Mouse (Mus musculus) intestine, embryonic 14.5 days (tissue): ENCODE measurements around the gene Crb1. TPM values are rescaled to one million over a fixed set of nuclear protein-coding genes. Genes with fewer than 3 reads are reported as not detected.
A peak's percentile ranks its signal among the peaks of the same experiment; 100 is the strongest.

Experiments used
- ATAC-seq: fragments of 200-750 bp; cut with Nextera tagmentation; replicated peaks from 2 replicates; pipeline ENCODE4 v1.8.0; 2017; ENCODE audit warnings: low read depth, moderate number of reproducible peaks, moderate TSS enrichment, moderate library complexity; ENCODE audit not compliant: low FRiP score, low TSS enrichment
- DNase-seq: peaks from one replicate; pipeline ENCODE4 v3.0.0-alpha.2; 2018; ENCODE audit warnings: low spot score
- H3K27ac ChIP-seq: fragments of 300-500 bp; sonication (generic); 2 replicates; pipeline ENCODE4 v1.5.1; 2014; ENCODE audit warnings: low read depth, mild to moderate bottlenecking, control low read depth
- H3K27me3 ChIP-seq: fragments of 300-500 bp; sonication (generic); replicated peaks from 2 replicates; pipeline ENCODE4 v1.6.1; 2014; ENCODE audit warnings: low read length, control low read depth; ENCODE audit not compliant: control insufficient read depth, insufficient read depth
- H3K36me3 ChIP-seq: fragments of 300-500 bp; sonication (generic); 2 replicates; pipeline ENCODE4 v1.6.1; 2014; ENCODE audit warnings: low read length, control low read depth; ENCODE audit not compliant: control insufficient read depth, insufficient read depth
- H3K4me1 ChIP-seq: fragments of 300-500 bp; sonication (generic); replicated peaks from 2 replicates; pipeline ENCODE4 v1.6.1; 2014; ENCODE audit warnings: low read length, control low read depth, mixed read lengths; ENCODE audit not compliant: control insufficient read depth, insufficient read depth
- H3K4me2 ChIP-seq: fragments of 300-500 bp; sonication (generic); 2 replicates; pipeline ENCODE4 v1.6.1; 2014; ENCODE audit warnings: low read length
- H3K4me3 ChIP-seq: fragments of 300-500 bp; sonication (generic); 2 replicates; pipeline ENCODE4 v1.5.1; 2014; ENCODE audit warnings: low read depth, low read length, control low read depth, mixed read lengths
- H3K9ac ChIP-seq: fragments of 300-500 bp; sonication (generic); 2 replicates; pipeline ENCODE4 v1.6.1; 2014; ENCODE audit warnings: mild to moderate bottlenecking, low read length
- H3K9me3 ChIP-seq: fragments of 300-500 bp; sonication (generic); 2 replicates; pipeline ENCODE4 v1.6.1; 2016; ENCODE audit warnings: low read length, control low read depth; ENCODE audit not compliant: control insufficient read depth
- WGBS: fragments of 180-500 bp; shearing (Covaris S2); extraction: QIAGEN DNeasy Blood & Tissue Kit; methylation state at CpG from one replicate; pipeline ENCODE4 v1.1.7; 2014; 5-methylcytosine and 5-hydroxymethylcytosine counted together
- polyA plus RNA-seq: library from polyadenylated mRNA; unstranded; fragments of >200 nt; fragmentation: Nextera tagmentation; extraction: Ambion mirVana; gene quantifications from 2 replicates; pipeline ENCODE4 v1.2.1, GENCODE M21; 2014

Crb1 gene
- polyA plus RNA-seq, 1 experiment from 2014 or later, result 0.12 TPM

DNA sequence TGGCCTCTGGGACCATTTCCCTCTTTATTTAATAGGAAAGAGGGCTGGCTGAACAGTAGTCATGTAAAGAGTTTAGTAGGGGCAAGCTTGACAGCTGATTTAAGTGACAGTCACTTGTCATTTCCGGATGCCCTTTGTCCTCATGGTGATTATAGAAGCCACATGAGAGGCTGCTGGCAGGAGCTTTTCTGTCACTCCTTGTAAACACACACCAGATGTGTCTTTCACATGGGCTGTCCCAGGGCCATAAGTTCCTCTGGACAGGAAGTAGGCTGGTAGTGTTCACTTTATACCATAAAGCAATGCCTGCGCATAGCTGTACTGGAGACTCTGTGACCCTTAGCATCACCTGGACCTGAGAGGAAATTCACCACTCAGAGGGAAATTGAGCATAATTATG lies 182.9 kb downstream of the Crb1 start:
- DNase-seq, result no peak
- Histone ChIP-seq H3K4me2 (no peak overlapping the region), H3K9ac (no peak overlapping the region), H3K27me3 (no peaks in the 10 kb centered on the region), H3K27ac (no peak overlapping the region), H3K4me3 (no peak overlapping the region), H3K4me1 (0 out of 2 replicates have a peak, but pooled peaks cover 4% of the 10 kb centered on the region), H3K9me3 (no peaks in the 10 kb centered on the region), H3K36me3 (no peaks in the 10 kb centered on the region)
- 56% methylated on average over 2 of the region's 2 CpGs for WGBS
- no peak for ATAC-seq

DNA sequence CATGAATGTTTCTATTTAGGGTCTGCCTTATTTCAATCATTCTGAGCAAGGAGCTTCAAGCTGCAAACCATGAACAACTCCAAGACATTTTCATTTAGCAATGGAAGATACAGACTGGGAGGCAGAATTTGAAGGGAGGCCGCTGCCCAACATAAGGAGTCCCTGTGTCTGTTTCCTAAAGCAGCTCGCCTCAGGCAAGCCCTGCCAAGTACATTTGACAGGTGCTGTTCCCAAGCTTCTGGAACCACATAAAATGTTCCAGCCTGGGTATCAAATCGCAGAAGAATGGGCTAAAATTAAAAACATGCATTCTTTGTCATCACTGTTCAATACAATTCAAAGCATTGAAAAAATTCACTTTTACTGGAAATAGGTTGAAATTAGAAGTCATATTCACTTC lies 184.3 kb downstream of the Crb1 start:
- Histone ChIP-seq H3K4me3 (no peak overlapping the region), H3K27ac (no peak overlapping the region), H3K36me3 (no peaks in the 10 kb centered on the region), H3K4me2 (no peak overlapping the region), H3K9me3 (no peaks in the 10 kb centered on the region), H3K4me1 (0 out of 2 replicates have a peak, but pooled peaks cover 4% of the 10 kb centered on the region), H3K27me3 (no peaks in the 10 kb centered on the region), H3K9ac (no peak overlapping the region)
- 67% methylated on average over 3 of the region's 3 CpGs for WGBS
- ATAC-seq (no peak), DNase-seq (no peak)

DNA sequence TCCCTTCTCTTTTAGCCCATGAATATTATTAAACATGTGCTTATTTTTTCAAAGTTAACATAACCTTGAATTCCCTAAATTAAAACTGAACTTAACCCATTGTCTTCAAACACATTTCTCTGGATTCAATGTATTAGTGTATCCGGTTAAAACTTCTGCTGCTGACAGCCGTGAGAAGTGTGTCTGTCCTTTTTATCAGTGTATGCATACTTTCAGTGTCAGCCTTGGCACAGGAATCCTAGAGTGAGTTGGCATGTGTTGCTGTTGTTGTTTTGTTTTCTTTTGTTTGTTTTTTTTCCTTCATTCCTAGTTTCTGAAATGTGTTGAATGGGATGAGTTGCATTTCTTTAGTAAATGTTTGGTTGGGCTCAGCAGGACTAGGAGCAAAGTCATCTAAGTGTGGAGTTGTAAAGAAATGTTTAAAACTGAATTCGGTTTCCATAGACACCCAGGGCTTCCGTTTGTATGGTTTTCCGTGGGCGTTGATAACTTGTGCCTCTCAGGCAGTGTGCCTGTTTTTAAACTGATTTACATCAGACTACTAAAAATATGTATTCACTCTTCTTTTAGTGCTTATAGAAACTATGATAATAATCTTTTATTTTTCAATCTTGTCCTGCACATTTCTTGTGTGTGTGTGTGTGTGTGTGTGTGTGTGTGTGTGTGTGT lies 196.3 kb downstream of the Crb1 start:
- no peaks in the 10 kb centered on the region for H3K27me3 ChIP-seq
- no peaks in the 10 kb centered on the region for H3K36me3 ChIP-seq
- H3K27ac ChIP-seq, result no peak overlapping the region
- no peak overlapping the region for H3K9ac ChIP-seq
- H3K4me2 ChIP-seq, result no peak overlapping the region
- WGBS, result 46% methylated on average over 6 of the region's 6 CpGs
- DNase-seq, result no peak
- no peak overlapping the region for H3K4me3 ChIP-seq
- H3K9me3 ChIP-seq, result no peaks in the 10 kb centered on the region
- no peak for ATAC-seq
- H3K4me1 ChIP-seq, result peaks cover 3% of the 10 kb centered on the region; the same call in 1 of the 2 replicates

DNA sequence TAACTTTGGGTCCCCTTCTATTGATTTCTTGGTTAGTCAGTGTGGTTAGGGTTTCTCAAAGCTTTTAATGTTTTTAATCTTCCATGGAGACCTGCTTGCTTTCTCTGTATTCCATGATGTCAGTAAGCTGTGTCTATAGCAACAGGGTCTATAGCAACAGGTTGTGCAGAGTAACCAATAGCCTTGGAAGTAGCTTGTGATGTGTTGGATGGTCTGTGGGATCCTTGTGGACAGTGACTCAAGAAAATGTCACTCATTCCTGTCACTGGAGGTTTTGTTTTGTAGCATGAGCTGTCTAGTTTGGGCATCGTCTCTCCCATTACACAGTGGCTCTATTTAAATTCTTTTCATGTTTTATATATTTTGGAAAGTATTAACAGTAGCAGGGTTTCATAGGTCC lies 197.2 kb downstream of the Crb1 start:
- 80% methylated on average over 1 of the region's 1 CpGs for WGBS
- Histone ChIP-seq H3K4me2 (no peak overlapping the region), H3K4me1 (peaks cover 3% of the 10 kb centered on the region; the same call in 1 of the 2 replicates), H3K36me3 (no peaks in the 10 kb centered on the region), H3K27me3 (no peaks in the 10 kb centered on the region), H3K4me3 (no peak overlapping the region), H3K27ac (peak overlapping the region; percentile 57; the same call in 1 of the 2 replicates), H3K9me3 (no peaks in the 10 kb centered on the region), H3K9ac (no peak overlapping the region)
- ATAC-seq, result no peak
- no peak for DNase-seq

DNA sequence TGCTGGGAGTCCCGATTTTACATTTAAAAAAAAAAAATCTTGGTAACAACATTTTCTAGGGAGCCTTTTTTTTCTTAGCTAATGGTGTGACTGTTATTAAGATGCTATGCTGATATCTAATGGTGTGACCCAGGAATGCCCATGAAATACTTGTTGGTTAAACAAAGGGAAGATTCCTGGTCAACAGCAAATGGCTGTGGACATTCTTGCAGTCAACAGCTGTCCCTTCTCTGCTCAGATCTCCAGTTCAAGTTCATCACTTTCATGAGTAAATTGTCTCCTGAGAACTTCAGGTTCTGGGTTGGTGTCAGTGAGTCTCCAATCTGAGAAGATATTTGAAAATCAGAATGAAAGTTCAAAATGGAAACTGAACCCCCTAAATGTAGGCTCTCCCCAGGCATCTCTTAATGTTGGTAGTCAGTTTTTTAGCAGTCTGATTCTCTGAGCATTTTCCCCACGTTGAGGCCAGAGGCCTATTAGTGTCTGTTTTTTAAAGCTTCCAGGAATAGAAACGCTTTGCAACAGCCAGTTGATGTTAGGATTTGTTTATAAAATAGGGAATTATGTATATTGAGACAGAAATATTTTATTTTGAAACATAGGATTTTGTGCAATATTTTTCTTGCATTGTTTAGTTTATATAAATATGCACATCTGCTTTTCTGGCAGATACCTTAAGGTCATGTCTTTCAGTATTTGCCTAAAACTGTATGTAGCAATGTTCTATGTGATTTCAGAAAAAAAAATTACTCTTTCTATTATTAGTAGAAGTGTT lies 202.7 kb downstream of the Crb1 start:
- WGBS, result 47% methylated on average over 3 of the region's 3 CpGs
- H3K4me1 ChIP-seq, result peaks cover 3% of the 10 kb centered on the region; the same call in 1 of the 2 replicates
- ATAC-seq, result no peak
- H3K4me2 ChIP-seq, result no peak overlapping the region
- H3K9ac ChIP-seq, result no peak overlapping the region
- peaks cover 7% of the 10 kb centered on the region; the same call in 1 of the 2 replicates for H3K36me3 ChIP-seq
- no peak overlapping the region for H3K4me3 ChIP-seq
- no peaks in the 10 kb centered on the region for H3K27me3 ChIP-seq
- H3K27ac ChIP-seq, result peak overlapping the region; percentile 81
- H3K9me3 ChIP-seq, result no peaks in the 10 kb centered on the region
- DNase-seq, result no peak

DNA sequence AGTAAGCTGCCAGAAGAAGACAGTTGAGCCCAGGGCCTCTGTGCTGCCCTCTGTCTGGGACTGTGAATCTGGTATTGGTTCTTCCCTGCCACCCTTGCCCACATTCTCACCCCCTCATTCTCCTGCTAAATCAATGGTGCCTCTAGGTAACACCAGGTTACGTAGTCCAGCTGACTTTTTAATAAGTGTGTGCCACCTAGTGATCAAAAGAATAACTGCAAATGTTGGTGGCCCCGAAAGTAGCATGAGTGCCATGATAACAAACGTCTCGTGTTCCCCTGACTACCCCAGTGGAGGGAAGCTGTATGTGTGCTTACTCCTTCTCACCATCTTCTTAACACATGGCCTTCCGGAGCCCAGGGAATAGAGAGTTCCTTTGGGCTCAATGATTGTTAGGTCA lies 214.1 kb downstream of the Crb1 start:
- no peaks in the 10 kb centered on the region for H3K4me1 ChIP-seq
- H3K4me3 ChIP-seq, result no peak overlapping the region
- H3K36me3 ChIP-seq, result no peaks in the 10 kb centered on the region
- H3K4me2 ChIP-seq, result no peak overlapping the region
- no peak for ATAC-seq
- DNase-seq, result no peak
- 33% methylated on average over 5 of the region's 5 CpGs for WGBS
- no peak overlapping the region for H3K9ac ChIP-seq
- H3K27me3 ChIP-seq, result no peaks in the 10 kb centered on the region
- no peak overlapping the region for H3K27ac ChIP-seq
- H3K9me3 ChIP-seq, result no peaks in the 10 kb centered on the region

DNA sequence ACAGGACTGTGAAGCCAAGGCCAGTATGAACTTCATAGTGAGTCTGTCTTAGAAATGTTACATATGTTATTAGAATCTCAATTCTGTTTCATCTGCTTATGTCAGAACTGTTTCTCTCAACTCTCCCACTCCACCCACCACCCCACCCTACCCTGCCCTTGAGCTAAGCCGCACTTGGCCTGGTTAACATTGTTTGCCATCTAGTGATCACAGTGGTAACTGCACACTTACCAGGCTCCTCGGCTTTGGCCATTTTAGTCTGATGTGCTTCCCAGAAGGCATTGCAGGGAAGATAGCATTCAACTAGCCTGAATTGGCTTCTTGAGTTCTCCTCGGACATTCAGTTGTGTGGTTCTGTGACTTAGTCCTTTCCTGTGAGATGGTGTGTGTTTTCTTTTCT lies 215.3 kb downstream of the Crb1 start:
- H3K27ac ChIP-seq, result no peak overlapping the region
- 47% methylated on average over 3 of the region's 3 CpGs for WGBS
- H3K36me3 ChIP-seq, result no peaks in the 10 kb centered on the region
- H3K27me3 ChIP-seq, result no peaks in the 10 kb centered on the region
- H3K9ac ChIP-seq, result no peak overlapping the region
- no peak overlapping the region for H3K4me3 ChIP-seq
- H3K4me1 ChIP-seq, result no peaks in the 10 kb centered on the region
- no peaks in the 10 kb centered on the region for H3K9me3 ChIP-seq
- ATAC-seq (no peak), DNase-seq (no peak)
- no peak overlapping the region for H3K4me2 ChIP-seq

DNA sequence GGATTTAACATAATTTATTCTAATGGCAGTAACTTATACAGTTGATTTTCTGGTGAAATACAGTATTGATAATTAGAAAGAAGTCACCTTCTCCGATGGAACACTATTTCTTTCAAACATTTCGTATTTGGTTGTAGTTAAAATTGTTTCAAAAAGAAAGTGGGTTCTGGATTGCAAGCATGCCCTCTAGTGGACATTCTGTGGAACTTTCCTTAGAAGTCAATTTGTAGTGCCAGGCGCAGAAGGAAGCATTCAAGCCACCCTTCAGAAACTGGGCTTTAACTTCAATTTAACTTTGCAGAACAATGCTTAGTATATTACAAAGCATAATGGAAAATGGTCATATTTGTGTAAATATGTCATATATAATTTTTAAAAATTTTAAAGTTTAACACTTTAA lies 220.5 kb downstream of the Crb1 start:
- Histone ChIP-seq H3K4me2 (no peak overlapping the region), H3K9me3 (no peaks in the 10 kb centered on the region), H3K27ac (no peak overlapping the region), H3K9ac (no peak overlapping the region), H3K27me3 (no peaks in the 10 kb centered on the region), H3K4me3 (no peak overlapping the region), H3K4me1 (no peaks in the 10 kb centered on the region), H3K36me3 (no peaks in the 10 kb centered on the region)
- DNase-seq, result no peak
- WGBS, result 26% methylated on average over 3 of the region's 3 CpGs
- ATAC-seq, result no peak
